Mouse (Mus musculus) kidney, postnatal 4 days (tissue): ENCODE data around the gene Prune2.

Experiments used
- DNase-seq, 2 experiments: peaks; one replicate each; pipeline ENCODE4 v3.0.0; 2021; ENCODE audit warnings: mixed read lengths in 2 of 2

Gene Prune2

GRCm38 (mm10) chr19:17268669-17269068 lies 312.8 kb downstream of the Prune2 start:
- no peak for DNase-seq

GRCm38 (mm10) chr19:17271179-17271622 lies 315.3 kb downstream of the Prune2 start:
- peak; percentile 22 to 42 for DNase-seq

GRCm38 (mm10) chr19:17272988-17273387 lies 317.1 kb downstream of the Prune2 start:
- no peak for DNase-seq
